Mouse (Mus musculus) right cerebral cortex, adult 2 months (tissue): ENCODE measurements at regions not wholly inside any gene's neighbourhood (a gene's known extent, or its start where the extent isn't known, plus 50 kb on each side); places are given as distances from the start of the nearest gene placed in this dataset.
A peak's percentile ranks its signal among the peaks of the same experiment; 100 is the strongest.

Source experiments
- DNase-seq, 2 experiments: peaks; one replicate each; pipeline ENCODE4 v3.0.0; 2021 to 2022; ENCODE audit warnings: low spot score in 2 of 2

GRCm38 (mm10) chr17:89592826-89593225 lies 317.4 kb downstream of the Gm10184 start:
- DNase-seq = peak; percentile 24 to 38

- DNase-seq = no peak
These were observed 350.7 kb downstream of the Gm10184 start for GRCm38 (mm10) chr17:89559506-89559905.

- no peak for DNase-seq
These were observed 354.3 kb upstream of the Fshr start for GRCm38 (mm10) chr17:89554754-89555153.

- no peak for DNase-seq
These were observed 353.1 kb upstream of the Fshr start for GRCm38 (mm10) chr17:89553597-89553996.

DNA sequence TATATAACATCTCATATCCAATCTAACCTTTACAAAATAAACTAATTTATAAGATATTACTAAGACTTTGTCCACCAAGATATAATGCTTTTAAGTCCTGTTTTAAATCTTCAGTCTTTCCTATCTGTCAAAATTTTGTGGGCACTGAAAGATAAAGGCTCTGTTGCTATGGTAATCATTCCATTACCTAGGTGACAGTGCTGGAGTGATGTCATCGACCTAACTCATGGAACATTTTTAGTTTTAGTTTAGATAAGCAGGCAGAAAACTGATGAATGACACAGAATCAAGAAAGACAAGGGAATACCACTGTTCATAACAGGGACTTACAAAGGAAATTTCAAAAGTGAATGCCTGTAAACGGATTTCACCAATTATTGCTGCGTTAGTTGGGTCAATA lies 350.3 kb upstream of the Fshr start:
- DNase-seq = no peak

DNA sequence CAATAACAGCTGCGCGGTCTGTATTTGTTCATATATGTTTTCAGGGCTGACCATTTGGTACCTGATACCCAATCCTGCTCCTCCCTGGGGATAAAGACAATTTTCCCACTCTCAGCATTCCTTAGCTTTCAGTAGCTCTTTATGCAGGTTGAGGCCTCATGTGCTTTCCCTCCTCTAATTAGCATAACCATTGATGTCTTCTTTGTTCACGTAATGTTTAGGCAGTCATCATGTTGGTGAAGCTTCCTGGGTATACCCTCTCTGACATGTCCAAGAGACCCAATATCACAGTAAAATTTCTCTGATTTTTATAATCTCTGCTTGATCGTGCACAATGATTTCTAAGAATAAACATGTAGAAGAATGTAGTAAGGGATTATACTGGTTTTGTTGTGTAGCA lies 321.4 kb upstream of the Fshr start:
- no peak for DNase-seq

- no peak for DNase-seq
These were observed 318.9 kb upstream of the Fshr start for GRCm38 (mm10) chr17:89519413-89519812.

DNA sequence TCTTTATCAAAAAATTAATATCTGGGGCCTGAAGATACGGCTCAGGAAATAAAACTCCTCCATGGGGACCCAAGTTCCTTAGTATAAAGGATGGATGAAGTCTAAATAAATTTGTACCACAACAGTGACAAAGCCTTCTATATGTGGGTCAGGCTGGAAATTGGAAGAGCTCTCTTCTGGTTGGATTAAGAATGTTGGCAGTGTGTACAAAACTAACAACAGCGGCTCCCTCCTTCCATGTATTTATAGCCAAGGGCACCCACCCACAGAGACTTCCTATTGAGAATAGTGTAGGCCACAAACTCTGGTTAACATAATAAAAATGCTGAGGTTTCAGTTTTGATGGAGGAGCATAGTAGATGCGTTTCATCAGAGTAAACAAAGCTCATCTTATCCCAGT lies 304.8 kb upstream of the Fshr start:
- DNase-seq = no peak

- no peak for DNase-seq
These were observed 293.1 kb upstream of the Fshr start for GRCm38 (mm10) chr17:89493547-89493946.

GRCm38 (mm10) chr17:89466486-89466885 lies 266.0 kb upstream of the Fshr start:
- DNase-seq = no peak

GRCm38 (mm10) chr17:89465883-89466282 lies 265.4 kb upstream of the Fshr start:
- DNase-seq = no peak

DNA sequence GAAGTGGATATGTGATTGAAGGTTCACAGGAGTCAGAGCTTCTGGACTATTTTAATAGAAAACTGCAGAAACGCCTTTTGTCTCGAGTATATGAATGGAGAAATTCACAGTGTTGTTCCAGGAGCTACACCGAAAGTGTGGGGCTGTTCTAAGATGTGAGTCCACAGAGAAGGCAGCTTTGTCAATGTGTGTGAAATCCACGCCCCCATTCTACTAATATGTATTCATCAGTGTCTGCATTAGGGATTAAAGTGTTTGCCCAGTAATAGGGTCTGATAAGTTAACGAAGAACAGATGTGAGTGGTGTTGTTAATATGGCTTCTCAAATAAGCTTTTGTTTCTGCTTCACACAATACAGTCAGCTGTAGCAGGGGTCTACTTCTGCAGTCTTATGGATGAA lies 260.0 kb upstream of the Fshr start:
- DNase-seq = no peak

DNA sequence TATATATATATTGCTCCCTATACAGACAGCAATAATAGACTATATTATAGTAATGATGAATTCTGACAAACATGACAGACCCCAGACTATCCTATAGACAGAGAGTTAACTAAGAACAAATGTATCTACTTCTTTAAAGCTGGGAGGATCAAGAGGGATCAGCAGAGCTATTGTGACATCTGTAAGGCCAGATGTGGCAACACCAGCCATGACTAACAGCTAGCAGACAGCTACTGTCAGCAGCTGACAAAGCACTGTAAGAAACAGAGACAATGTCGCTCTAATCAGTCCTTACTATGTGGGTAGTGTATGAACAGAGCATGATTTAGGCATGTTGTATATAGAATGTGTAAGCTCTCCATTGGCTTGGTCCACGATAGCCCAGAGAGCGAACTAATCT lies 253.8 kb upstream of the Fshr start:
- DNase-seq = no peak

GRCm38 (mm10) chr17:89450724-89451123 lies 250.2 kb upstream of the Fshr start:
- DNase-seq = peak in 1 of 2 experiments; percentile 14

GRCm38 (mm10) chr17:89449391-89449790 lies 248.9 kb upstream of the Fshr start:
- DNase-seq = no peak

DNA sequence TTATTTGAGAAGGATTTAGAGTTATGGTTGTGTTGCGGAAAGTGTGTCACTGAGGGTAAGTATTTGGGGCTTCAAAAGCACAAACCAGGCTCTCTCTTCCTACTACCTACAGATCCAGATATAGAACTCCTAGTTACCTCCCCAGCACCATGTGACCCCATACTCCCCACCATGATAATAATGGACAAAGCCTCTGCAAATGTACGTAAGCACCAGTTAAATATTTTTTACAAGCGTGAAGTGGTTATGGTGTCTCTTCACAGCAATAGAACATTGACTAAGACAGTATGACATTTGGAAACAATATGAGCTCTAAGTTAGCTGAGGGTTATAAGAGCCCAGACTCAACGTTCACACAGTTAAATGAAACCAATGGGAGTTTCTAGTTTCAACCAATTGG lies 233.8 kb upstream of the Fshr start:
- no peak for DNase-seq

GRCm38 (mm10) chr17:89410026-89410425 lies 209.6 kb upstream of the Fshr start:
- DNase-seq = no peak

- DNase-seq = no peak
These were observed 205.1 kb upstream of the Fshr start for GRCm38 (mm10) chr17:89405589-89405988.

- no peak for DNase-seq
These were observed 156.8 kb upstream of the Fshr start for GRCm38 (mm10) chr17:89357241-89357640.

DNA sequence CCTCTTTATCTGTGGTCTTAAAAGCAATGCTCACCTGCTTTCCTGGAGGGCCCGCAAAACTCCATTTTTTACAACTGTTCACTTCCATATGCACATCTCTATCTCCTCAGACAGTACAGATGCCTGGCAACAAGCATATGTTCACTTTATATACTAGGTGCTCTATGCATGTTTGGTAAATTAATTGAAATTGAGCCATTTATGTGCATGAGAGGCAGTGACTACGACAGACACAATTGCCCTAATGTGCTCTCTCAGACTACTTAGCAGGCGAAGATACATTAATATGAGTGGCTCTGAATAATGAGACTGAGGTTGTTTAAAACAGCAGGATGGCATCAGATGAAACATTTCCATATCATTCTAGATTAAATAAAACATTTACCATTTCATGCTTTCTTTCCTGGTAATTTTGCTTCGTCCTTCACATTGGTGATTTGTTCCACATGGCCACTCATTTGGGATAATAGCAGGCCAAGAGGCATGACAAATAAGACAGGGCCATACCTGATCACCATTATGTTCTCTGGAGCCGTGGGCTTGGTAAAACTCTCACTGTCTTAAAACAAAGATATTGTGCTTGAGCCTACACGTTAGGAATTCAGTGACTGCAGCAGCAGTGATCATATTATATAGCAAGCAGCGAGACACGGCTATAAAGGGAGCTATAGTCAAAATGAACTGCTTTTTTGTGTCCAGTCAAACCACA lies 140.2 kb upstream of the Fshr start:
- no peak for DNase-seq

GRCm38 (mm10) chr17:89319602-89320288 lies 119.3 kb upstream of the Fshr start:
- no peak for DNase-seq

GRCm38 (mm10) chr17:89318356-89318755 lies 117.9 kb upstream of the Fshr start:
- no peak for DNase-seq

DNA sequence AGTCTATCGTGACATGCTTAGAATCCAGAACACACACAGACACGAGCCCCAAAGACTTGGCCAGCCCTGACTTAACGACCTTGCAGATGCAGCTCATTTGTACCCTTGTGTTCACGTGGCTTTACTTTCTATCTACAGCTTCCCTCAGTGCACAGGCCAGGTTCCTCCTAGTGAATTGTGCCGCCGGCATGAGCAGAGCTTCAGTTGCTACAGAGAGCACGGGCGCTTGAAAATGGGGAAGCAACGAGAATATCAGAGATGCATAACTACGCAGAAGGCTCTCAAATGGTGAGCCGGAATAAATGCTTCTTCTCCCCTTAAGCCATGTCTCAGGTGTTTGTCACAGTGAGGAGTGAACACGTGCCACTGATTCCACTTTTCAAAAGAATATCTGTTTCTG lies 110.7 kb upstream of the Fshr start:
- DNase-seq = no peak

- DNase-seq = no peak
These were observed 100.8 kb upstream of the Fshr start for GRCm38 (mm10) chr17:89301325-89301724.
